Comparison of ENCODE assay signal across 8 mouse cellular contexts in genomic region chr11:120629911-120630310, GRCm38 (mm10). TPM values are rescaled to one million over a fixed set of nuclear protein-coding genes. Genes with fewer than 3 reads are reported as not detected.
DNase-seq lines count a peak whose midpoint lies in the region; ATAC-seq and TF ChIP-seq lines count a peak whose summit lies in the region.

No protein-coding gene starts in this region.

- peak overlapping the region; percentile 90 for H3K27ac ChIP-seq in embryonic fibroblast, embryonic 13.5 days (ENCODE audit: insufficient read depth, low read length)
- H3K27ac ChIP-seq in hindbrain, embryonic 10.5 days: peak overlapping the region; percentile 76
- H3K27ac ChIP-seq in limb, embryonic 13.5 days: no peak overlapping the region
- H3K27ac ChIP-seq in neural tube, embryonic 13.5 days (replicated peaks): peak overlapping the region; percentile 47

- no peak for TF ChIP-seq POLR2A in embryonic fibroblast, embryonic 13.5 days (IDR thresholded peaks at IDR 0.05; ENCODE audit: low read depth, low read length)

- peaks cover 41% of the 10 kb centered on the region for H3K36me3 ChIP-seq in hindbrain, embryonic 10.5 days
- peaks cover 30% of the 10 kb centered on the region for H3K36me3 ChIP-seq in limb, embryonic 13.5 days
- H3K36me3 ChIP-seq in neural tube, embryonic 13.5 days: peaks cover 28% of the 10 kb centered on the region

- H3K4me3 ChIP-seq in embryonic fibroblast, embryonic 13.5 days (ENCODE audit: insufficient read depth, low read length): no peak overlapping the region; the same call in 1 of the 2 replicates
- H3K4me3 ChIP-seq in hindbrain, embryonic 10.5 days: peak overlapping the region; percentile 96
- H3K4me3 ChIP-seq in limb, embryonic 13.5 days: no peak overlapping the region
- H3K4me3 ChIP-seq in neural tube, embryonic 13.5 days: peak overlapping the region; percentile 4

- H3K4me2 ChIP-seq in limb, embryonic 13.5 days (replicated peaks): peak overlapping the region; percentile 25
- H3K4me2 ChIP-seq in neural tube, embryonic 13.5 days: peak overlapping the region; percentile 35

- ATAC-seq in limb, embryonic 13.5 days (ENCODE audit: low FRiP score, low read depth): no peak
- ATAC-seq in neural tube, embryonic 13.5 days (ENCODE audit: low read depth): no peak
- ATAC-seq in monocyte, adult 5-6 weeks (replicated peaks; ENCODE audit: insufficient number of reproducible peaks, low FRiP score, low TSS enrichment, poor library complexity, severe bottlenecking): no peak

- peaks cover 8% of the 10 kb centered on the region; the same call in 1 of the 2 replicates for H3K4me1 ChIP-seq in embryonic fibroblast, embryonic 13.5 days (ENCODE audit: control insufficient read depth, insufficient read depth, low read length)
- H3K4me1 ChIP-seq in hindbrain, embryonic 10.5 days (replicated peaks): peaks cover 62% of the 10 kb centered on the region
- peaks cover 42% of the 10 kb centered on the region for H3K4me1 ChIP-seq in limb, embryonic 13.5 days
- H3K4me1 ChIP-seq in neural tube, embryonic 13.5 days (replicated peaks): peaks cover 44% of the 10 kb centered on the region

- no peak for TF ChIP-seq CTCF in embryonic fibroblast, embryonic 13.5 days (IDR thresholded peaks at IDR 0.05; ENCODE audit: borderline replicate concordance, insufficient read depth, low read length)

- 31% methylated on average over 7 of the region's 7 CpGs for WGBS in hindbrain, embryonic 10.5 days
- WGBS in limb, embryonic 13.5 days: 53% methylated on average over 7 of the region's 7 CpGs
- 30% methylated on average over 7 of the region's 7 CpGs for WGBS in neural tube, embryonic 13.5 days

- H3K9ac ChIP-seq in limb, embryonic 13.5 days: peak overlapping the region; percentile 55
- peak overlapping the region; percentile 96 for H3K9ac ChIP-seq in neural tube, embryonic 13.5 days

- no peaks in the 10 kb centered on the region for H3K9me3 ChIP-seq in hindbrain, embryonic 10.5 days
- H3K9me3 ChIP-seq in limb, embryonic 13.5 days: no peaks in the 10 kb centered on the region
- H3K9me3 ChIP-seq in neural tube, embryonic 13.5 days: no peaks in the 10 kb centered on the region

- peak; percentile 66 for DNase-seq in urinary bladder, postnatal 14 days (ENCODE audit: low spot score)
- DNase-seq in urinary bladder, postnatal 4 days (ENCODE audit: low spot score in 2 of 2): no peak
- peak; percentile 19 for DNase-seq in hindbrain, embryonic 10.5 days (ENCODE audit: low spot score)
- no peak for DNase-seq in cerebellum, adult 9-11 months

- H3K27me3 ChIP-seq in hindbrain, embryonic 10.5 days (ENCODE audit: insufficient read depth, poor library complexity, severe bottlenecking): no peaks in the 10 kb centered on the region
- no peaks in the 10 kb centered on the region for H3K27me3 ChIP-seq in limb, embryonic 13.5 days
- H3K27me3 ChIP-seq in neural tube, embryonic 13.5 days: no peaks in the 10 kb centered on the region

RNA-seq across cellular contexts. Expression of gene Mafg, which starts 3.5 kb away (rescaled TPM):
- 39.4 and 43.9 TPM in 2 replicates for polyA plus RNA-seq in embryonic fibroblast, embryonic 13.5 days (2011; ENCODE audit: insufficient read length, low read depth, missing spikeins)
- polyA plus RNA-seq in hindbrain, embryonic 10.5 days (2016; fragmentation: Nextera tagmentation; extraction: Ambion mirVana): 23.1 and 26.2 TPM in 2 replicates
- polyA plus RNA-seq in limb, embryonic 13.5 days (2015; fragmentation: Nextera tagmentation; extraction: Ambion mirVana): 27.0 and 28.9 TPM in 2 replicates
- polyA plus RNA-seq in neural tube, embryonic 13.5 days (2015; fragmentation: Nextera tagmentation; extraction: Ambion mirVana): 35.5 and 36.0 TPM in 2 replicates
- 28.8 to 34.0 TPM (median 33.8 TPM) in 3 replicates for total RNA-seq in monocyte, adult 5-6 weeks (2017)

RNA-seq across cellular contexts. Expression of gene Sirt7, which starts 4.9 kb away (rescaled TPM):
- 15.9 and 19.2 TPM in 2 replicates for polyA plus RNA-seq in embryonic fibroblast, embryonic 13.5 days (2011; ENCODE audit: insufficient read length, low read depth, missing spikeins)
- polyA plus RNA-seq in hindbrain, embryonic 10.5 days (2016; fragmentation: Nextera tagmentation; extraction: Ambion mirVana): 37.0 and 42.4 TPM in 2 replicates
- polyA plus RNA-seq in limb, embryonic 13.5 days (2015; fragmentation: Nextera tagmentation; extraction: Ambion mirVana): 25.6 and 28.8 TPM in 2 replicates
- 52.0 and 55.2 TPM in 2 replicates for polyA plus RNA-seq in neural tube, embryonic 13.5 days (2015; fragmentation: Nextera tagmentation; extraction: Ambion mirVana)
- total RNA-seq in monocyte, adult 5-6 weeks (2017): 131 to 192 TPM (median 132 TPM) in 3 replicates

RNA-seq across cellular contexts. Expression of gene Pcyt2, which starts 12.2 kb away (rescaled TPM):
- polyA plus RNA-seq in embryonic fibroblast, embryonic 13.5 days (2011; ENCODE audit: insufficient read length, low read depth, missing spikeins): 39.5 and 45.2 TPM in 2 replicates
- 139 and 160 TPM in 2 replicates for polyA plus RNA-seq in hindbrain, embryonic 10.5 days (2016; fragmentation: Nextera tagmentation; extraction: Ambion mirVana)
- 150 and 153 TPM in 2 replicates for polyA plus RNA-seq in limb, embryonic 13.5 days (2015; fragmentation: Nextera tagmentation; extraction: Ambion mirVana)
- 167 and 175 TPM in 2 replicates for polyA plus RNA-seq in neural tube, embryonic 13.5 days (2015; fragmentation: Nextera tagmentation; extraction: Ambion mirVana)
- 26.9 to 43.7 TPM (median 32.9 TPM) in 3 replicates for total RNA-seq in monocyte, adult 5-6 weeks (2017)

RNA-seq across cellular contexts. Expression of gene Pycr1, which starts 13.7 kb away (rescaled TPM):
- polyA plus RNA-seq in embryonic fibroblast, embryonic 13.5 days (2011; ENCODE audit: insufficient read length, low read depth, missing spikeins): 44.5 and 59.0 TPM in 2 replicates
- 37.6 and 38.7 TPM in 2 replicates for polyA plus RNA-seq in hindbrain, embryonic 10.5 days (2016; fragmentation: Nextera tagmentation; extraction: Ambion mirVana)
- polyA plus RNA-seq in limb, embryonic 13.5 days (2015; fragmentation: Nextera tagmentation; extraction: Ambion mirVana): 43.7 and 45.6 TPM in 2 replicates
- polyA plus RNA-seq in neural tube, embryonic 13.5 days (2015; fragmentation: Nextera tagmentation; extraction: Ambion mirVana): 24.7 and 24.8 TPM in 2 replicates
- 0.57 to 0.58 TPM in 2 of 3 replicates, not detected in the other for total RNA-seq in monocyte, adult 5-6 weeks (2017)

RNA-seq across cellular contexts. Expression of gene Myadml2, which starts 18.0 kb away (rescaled TPM):
- polyA plus RNA-seq in embryonic fibroblast, embryonic 13.5 days (2011; ENCODE audit: insufficient read length, low read depth, missing spikeins): not detected in 2 replicates
- not detected in 2 replicates for polyA plus RNA-seq in hindbrain, embryonic 10.5 days (2016; fragmentation: Nextera tagmentation; extraction: Ambion mirVana)
- polyA plus RNA-seq in limb, embryonic 13.5 days (2015; fragmentation: Nextera tagmentation; extraction: Ambion mirVana): 0.36 and 1.3 TPM in 2 replicates
- 0.66 and 1.7 TPM in 2 replicates for polyA plus RNA-seq in neural tube, embryonic 13.5 days (2015; fragmentation: Nextera tagmentation; extraction: Ambion mirVana)
- total RNA-seq in monocyte, adult 5-6 weeks (2017): not detected in 3 replicates

Comparison
In these comparisons a context has a peak if more than half of its experiments do, and no peak if none do; other contexts are left out.
1. DNase-seq: peak in urinary bladder, postnatal 14 days (single experiment) and hindbrain, embryonic 10.5 days (single experiment); none in urinary bladder, postnatal 4 days (0 of 2) and cerebellum, adult 9-11 months (single experiment).
2. H3K4me3 ChIP-seq: peak in hindbrain, embryonic 10.5 days (single experiment) and neural tube, embryonic 13.5 days (single experiment); none in embryonic fibroblast, embryonic 13.5 days (single experiment) and limb, embryonic 13.5 days (single experiment).